In the genomic region with DNA sequence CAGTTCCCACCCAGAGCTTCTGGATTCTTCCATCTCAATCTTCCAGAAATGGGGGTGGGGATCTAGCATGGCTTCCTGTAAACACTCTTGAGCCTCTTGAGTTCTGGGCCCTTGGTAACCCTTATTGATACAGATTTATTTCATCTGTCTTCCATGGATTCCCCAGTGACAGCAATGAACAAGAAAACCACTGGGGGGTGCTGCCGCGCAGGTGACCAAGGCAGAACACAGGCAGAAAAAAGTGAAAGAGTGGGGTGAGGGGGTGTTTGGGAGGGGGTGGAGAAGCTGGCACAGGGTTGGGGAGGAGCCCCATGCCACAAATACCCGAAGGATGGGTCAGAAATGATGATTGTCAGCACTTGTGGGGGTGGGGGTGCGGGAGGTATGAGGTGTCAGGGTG, we compare ENCODE assay signal across 9 mouse cellular contexts. TPM values are rescaled to one million over a fixed set of nuclear protein-coding genes. Genes with fewer than 3 reads are reported as not detected.
DNase-seq lines count a peak whose midpoint lies in the region; ATAC-seq and TF ChIP-seq lines count a peak whose summit lies in the region.
"Had no signal": no experiment of that assay in that cellular context is flagged by ENCODE, and none has a peak within 500 bp of the region (broad histone marks: within the 10 kb centered on the region; RNA-seq: fewer than 3 reads in every experiment).

No protein-coding gene starts in this region.

- TF ChIP-seq EP300 in ES-Bruce4 (IDR thresholded peaks at IDR 0.05; ENCODE audit: insufficient read depth, low read depth, low read length) = no peak

- H3K27ac ChIP-seq in layer of hippocampus, adult 2 months = no peak overlapping the region; the same call in 1 of the 2 replicates
- H3K27ac ChIP-seq in ES-Bruce4 (ENCODE audit: insufficient read depth, low read length) = no peak overlapping the region
- H3K27ac ChIP-seq in hindbrain, embryonic 12.5 days = peak overlapping the region; percentile 99

- H3K4me1 ChIP-seq in ES-Bruce4 (ENCODE audit: control insufficient read depth, insufficient read depth, low read length) = peaks cover 3% of the 10 kb centered on the region
- peaks cover 38% of the 10 kb centered on the region for H3K4me1 ChIP-seq in hindbrain, embryonic 12.5 days

- DNase-seq in layer of hippocampus, adult 2 months (ENCODE audit: low spot score in 2 of 2) = no peak
- no peak for DNase-seq in layer of hippocampus, postnatal 36 days
- peak; percentile 62 for DNase-seq in brain, adult 2 months (ENCODE audit: low read depth, low spot score)
- peak; percentile 83 for DNase-seq in thymus, postnatal 4 days
- no peak for DNase-seq in frontal cortex, adult 2 months (ENCODE audit: extremely low spot score in 1 of 2, low spot score in 1 of 2)

- H3K9me3 ChIP-seq in ES-Bruce4 (replicated peaks; ENCODE audit: control insufficient read depth, insufficient read depth, low read length, poor library complexity, severe bottlenecking) = no peaks in the 10 kb centered on the region
- no peaks in the 10 kb centered on the region for H3K9me3 ChIP-seq in hindbrain, embryonic 12.5 days (replicated peaks)
- H3K9me3 ChIP-seq: embryonic facial prominence, embryonic 12.5 days had no signal

- peak; percentile 74 for TF ChIP-seq CTCF in layer of hippocampus, adult 2 months (conservative IDR thresholded peaks at IDR 0.05)
- TF ChIP-seq CTCF in ES-Bruce4 (IDR thresholded peaks at IDR 0.05; ENCODE audit: low read depth, low read length) = peak; percentile 64

- H3K4me3 ChIP-seq in layer of hippocampus, adult 2 months = no peak overlapping the region
- no peak overlapping the region for H3K4me3 ChIP-seq in ES-Bruce4 (ENCODE audit: low read depth, low read length)
- H3K4me3 ChIP-seq in hindbrain, embryonic 12.5 days = no peak overlapping the region
- H3K4me3 ChIP-seq: embryonic facial prominence, embryonic 12.5 days had no signal

- H3K36me3 ChIP-seq in ES-Bruce4 (ENCODE audit: control insufficient read depth, insufficient read depth, low read length, poor library complexity, severe bottlenecking) = no peaks in the 10 kb centered on the region
- H3K36me3 ChIP-seq in hindbrain, embryonic 12.5 days = no peaks in the 10 kb centered on the region
- H3K36me3 ChIP-seq: embryonic facial prominence, embryonic 12.5 days had no signal

- TF ChIP-seq POLR2A in ES-Bruce4 (IDR thresholded peaks at IDR 0.05; ENCODE audit: insufficient read depth, low read length) = no peak

- H3K4me2 ChIP-seq in hindbrain, embryonic 12.5 days (replicated peaks) = no peak overlapping the region

- ATAC-seq in hindbrain, embryonic 12.5 days (ENCODE audit: low FRiP score) = no peak
- ATAC-seq in megakaryocyte progenitor cell, adult 5-6 weeks (replicated peaks; ENCODE audit: poor library complexity) = peak; percentile 71

- H3K27me3 ChIP-seq in ES-Bruce4 (ENCODE audit: control insufficient read depth, insufficient read depth, low read length, poor library complexity, severe bottlenecking) = no peaks in the 10 kb centered on the region
- H3K27me3 ChIP-seq in hindbrain, embryonic 12.5 days = no peaks in the 10 kb centered on the region

- H3K9ac ChIP-seq in ES-Bruce4 (ENCODE audit: low read depth, poor library complexity, severe bottlenecking) = no peak overlapping the region
- no peak overlapping the region for H3K9ac ChIP-seq in hindbrain, embryonic 12.5 days
- H3K9ac ChIP-seq: embryonic facial prominence, embryonic 12.5 days had no signal

- WGBS in hindbrain, embryonic 12.5 days = 12% methylated on average over 4 of the region's 4 CpGs

RNA-seq across cellular contexts. Expression of a gene that starts 1.4 kb away (rescaled TPM):
- 10 to 100 TPM; 54.3 to 61.0 TPM for total RNA-seq in layer of hippocampus, adult 2 months (2021)
- 10 to 100 TPM; 62.7 to 63.9 TPM for total RNA-seq in layer of hippocampus, postnatal 36 days (2021)
- 59.8 and 61.6 TPM in 2 replicates for polyA plus RNA-seq in ES-Bruce4 (2011; ENCODE audit: insufficient read depth, insufficient read length, low read depth, missing spikeins)
- 168 and 182 TPM in 2 replicates for polyA plus RNA-seq in hindbrain, embryonic 12.5 days (2016; fragmentation: Nextera tagmentation; extraction: Ambion mirVana)
- 0.15 TPM in 1 of 2 replicates, not detected in the other for total RNA-seq in megakaryocyte progenitor cell, adult 5-6 weeks (2015)
- 0.25 TPM in 1 of 2 replicates, not detected in the other for total RNA-seq in megakaryocyte progenitor cell, adult 5-6 weeks (2017)
- 46.6 and 46.8 TPM in 2 replicates for polyA plus RNA-seq in frontal cortex, adult 2 months (2012; rRNA removed)

RNA-seq across cellular contexts. Expression of a gene that starts 32.3 kb away (rescaled TPM):
- total RNA-seq in layer of hippocampus, adult 2 months (2021) = 10 to 100 TPM; 29.9 to 35.3 TPM
- 10 to 100 TPM; 31.1 to 32.1 TPM for total RNA-seq in layer of hippocampus, postnatal 36 days (2021)
- polyA plus RNA-seq in ES-Bruce4 (2011; ENCODE audit: insufficient read depth, insufficient read length, low read depth, missing spikeins) = 80.7 and 105 TPM in 2 replicates
- 34.7 and 37.7 TPM in 2 replicates for polyA plus RNA-seq in hindbrain, embryonic 12.5 days (2016; fragmentation: Nextera tagmentation; extraction: Ambion mirVana)
- 26.2 and 31.8 TPM in 2 replicates for total RNA-seq in megakaryocyte progenitor cell, adult 5-6 weeks (2015)
- total RNA-seq in megakaryocyte progenitor cell, adult 5-6 weeks (2017) = 24.8 and 29.5 TPM in 2 replicates
- polyA plus RNA-seq in frontal cortex, adult 2 months (2012; rRNA removed) = 26.2 and 26.6 TPM in 2 replicates

RNA-seq across cellular contexts. Expression of a gene that starts 38.4 kb away (rescaled TPM):
- 10 to 100 TPM; 32.4 to 47.3 TPM for total RNA-seq in layer of hippocampus, adult 2 months (2021)
- total RNA-seq in layer of hippocampus, postnatal 36 days (2021) = 10 to 100 TPM; 41.8 to 43.4 TPM
- 35.2 and 41.1 TPM in 2 replicates for polyA plus RNA-seq in ES-Bruce4 (2011; ENCODE audit: insufficient read depth, insufficient read length, low read depth, missing spikeins)
- polyA plus RNA-seq in hindbrain, embryonic 12.5 days (2016; fragmentation: Nextera tagmentation; extraction: Ambion mirVana) = 16.5 and 16.9 TPM in 2 replicates
- total RNA-seq in megakaryocyte progenitor cell, adult 5-6 weeks (2015) = 5.7 and 11.4 TPM in 2 replicates
- 12.7 and 14.9 TPM in 2 replicates for total RNA-seq in megakaryocyte progenitor cell, adult 5-6 weeks (2017)
- 34.1 and 36.7 TPM in 2 replicates for polyA plus RNA-seq in frontal cortex, adult 2 months (2012; rRNA removed)

Comparison
In these comparisons a context has a peak if more than half of its experiments do, and no peak if none do; other contexts are left out.
1. DNase-seq: peak in brain, adult 2 months (single experiment) and thymus, postnatal 4 days (single experiment); none in layer of hippocampus, adult 2 months (0 of 2), layer of hippocampus, postnatal 36 days (0 of 2) and frontal cortex, adult 2 months (0 of 2).
2. RNA of a gene that starts 1.4 kb away (total RNA-seq): 62.7 to 63.9 TPM in layer of hippocampus, postnatal 36 days and 54.3 to 61.0 TPM in layer of hippocampus, adult 2 months; 0.15 to 0.25 TPM in megakaryocyte progenitor cell, adult 5-6 weeks; every median in the first group is over 10 times any median in the second.